Mouse (Mus musculus) left cerebral cortex, adult 2 months (tissue): ENCODE data around the gene Magi1. TPM values are rescaled to one million over a fixed set of nuclear protein-coding genes. Genes with fewer than 3 reads are reported as not detected.

Source experiments
- DNase-seq, 2 experiments: peaks; one replicate each; pipeline ENCODE4 v3.0.0; 2021 to 2022; ENCODE audit warnings: low spot score in 2 of 2, mixed read lengths in 1 of 2; ENCODE audit errors: extremely low spot score in 1 of 2
- H3K27ac ChIP-seq: fragments of 200-600 bp; 2 replicates; pipeline ENCODE4 v1.8.1; 2022
- H3K4me3 ChIP-seq: fragments of 200-600 bp; 2 replicates; pipeline ENCODE4 v1.8.1; 2022
- CTCF ChIP-seq: fragments of 200-600 bp; IDR thresholded peaks from 2 replicates; pipeline ENCODE4 v1.8.1; 2022; ENCODE audit warnings: antibody characterized with exemption, mild to moderate bottlenecking, moderate library complexity
- intact Hi-C: fragments of 180-260 bp; cut with DNase I; formaldehyde crosslinking; loops from one replicate; pipeline ENCODE4 v1.15.1; 2025
- total RNA-seq, 2 experiments: library from RNA; stranded (reverse); gene quantifications; 2 replicates each; pipeline ENCODE4 v1.2.3; 2021

The Magi1 gene
- total RNA-seq, 2 experiments from 2014 or later, result 87.5 to 94.2 TPM

DNA sequence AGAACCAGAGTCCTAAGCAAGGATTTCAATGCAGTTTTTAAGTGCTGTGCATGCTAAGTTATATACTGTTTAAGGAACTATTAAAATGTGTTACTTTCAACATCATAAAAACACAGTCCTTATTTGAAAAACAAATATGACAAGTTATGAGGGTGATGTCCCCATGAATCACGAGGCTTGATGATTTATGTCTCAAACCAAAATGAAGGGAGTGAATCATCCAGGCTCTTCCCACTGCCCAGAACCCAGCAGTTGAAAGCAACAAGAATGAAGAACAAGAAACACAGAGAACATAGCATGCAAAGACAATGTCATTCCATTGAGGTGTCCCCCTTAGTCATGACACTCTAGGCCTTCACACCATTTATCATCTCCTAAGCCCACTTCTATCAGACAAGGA is 85.9 kb downstream of the Magi1 start:
- TF ChIP-seq CTCF, result no peak
- intact Hi-C loops, result no loop called here
- H3K4me3 ChIP-seq, result no peak overlapping the region
- DNase-seq, result no peak
- no peak overlapping the region for H3K27ac ChIP-seq

DNA sequence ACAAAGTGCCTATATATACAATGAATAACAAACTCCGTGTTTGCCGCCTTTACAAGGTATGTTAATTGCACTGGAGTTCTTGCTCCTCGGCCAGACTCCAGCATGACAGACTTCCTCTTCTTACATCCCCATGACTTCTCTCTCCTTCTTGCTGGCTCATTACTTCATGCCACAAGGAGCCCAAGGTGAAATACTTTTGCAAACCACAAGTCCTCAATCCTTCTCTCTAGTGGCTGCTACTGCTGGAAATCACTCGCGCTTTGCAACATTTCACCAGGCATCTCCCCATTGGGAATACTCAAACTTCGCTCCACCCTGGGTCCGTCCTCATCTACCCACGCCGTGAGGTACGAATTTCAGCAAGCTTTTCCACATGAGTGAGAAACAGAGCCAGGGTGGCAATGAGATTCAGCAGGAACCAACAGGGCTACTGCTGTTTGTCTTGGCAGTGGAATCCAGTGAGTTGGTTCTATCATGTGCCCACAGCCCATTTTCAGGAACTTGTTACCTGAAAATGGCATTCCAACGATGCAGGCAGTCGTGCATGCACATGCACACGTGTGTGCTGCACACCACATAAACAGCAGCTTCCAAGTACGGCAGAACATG is 88.3 kb downstream of the Magi1 start:
- Histone ChIP-seq H3K4me3 (no peak overlapping the region), H3K27ac (no peak overlapping the region)
- no peak for DNase-seq
- TF ChIP-seq CTCF, result no peak
- intact Hi-C loops, result no loop called here

DNA sequence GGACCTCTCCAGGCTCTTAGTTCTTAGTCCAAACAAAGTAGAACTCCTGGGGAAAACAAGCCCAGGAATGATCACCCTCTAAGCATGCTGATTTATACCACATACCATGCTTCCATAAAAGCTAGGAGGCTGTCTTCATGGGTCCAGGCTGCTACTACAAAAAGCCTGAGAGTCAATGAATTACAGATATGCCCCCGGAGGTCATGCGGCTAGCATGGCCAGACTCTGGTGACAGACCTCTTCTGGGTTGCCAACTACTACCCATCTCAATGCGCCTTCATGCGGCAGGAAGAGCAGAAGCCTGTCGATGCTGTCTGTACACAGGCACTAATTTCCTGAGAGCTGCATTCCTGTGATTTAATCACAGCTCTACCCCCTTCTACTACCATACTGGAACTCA is 92.9 kb downstream of the Magi1 start:
- intact Hi-C loops, result no loop called here
- TF ChIP-seq CTCF, result no peak
- DNase-seq, result no peak
- Histone ChIP-seq H3K27ac (no peak overlapping the region), H3K4me3 (no peak overlapping the region)

DNA sequence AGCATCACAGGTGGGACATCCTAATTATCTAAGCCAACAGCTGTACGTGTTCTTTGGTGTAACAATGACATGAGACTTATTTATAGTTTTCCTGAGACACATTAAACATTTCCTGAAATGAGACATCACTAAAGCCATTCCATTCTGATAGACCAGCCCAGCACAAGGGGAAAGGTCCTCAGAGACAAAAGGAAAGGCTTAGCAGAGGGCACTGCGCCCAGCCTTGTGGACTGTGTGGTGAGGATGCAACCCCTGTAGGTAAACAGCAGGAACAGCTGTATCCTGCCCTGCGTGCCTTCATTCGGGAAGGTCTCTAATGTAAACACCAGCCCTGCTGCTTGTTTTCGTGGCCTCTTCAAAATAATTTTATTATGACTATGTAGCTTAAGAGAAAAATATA is 94.3 kb downstream of the Magi1 start:
- intact Hi-C loops, result no loop called here
- no peak for TF ChIP-seq CTCF
- no peak for DNase-seq
- Histone ChIP-seq H3K27ac (no peak overlapping the region), H3K4me3 (no peak overlapping the region)

DNA sequence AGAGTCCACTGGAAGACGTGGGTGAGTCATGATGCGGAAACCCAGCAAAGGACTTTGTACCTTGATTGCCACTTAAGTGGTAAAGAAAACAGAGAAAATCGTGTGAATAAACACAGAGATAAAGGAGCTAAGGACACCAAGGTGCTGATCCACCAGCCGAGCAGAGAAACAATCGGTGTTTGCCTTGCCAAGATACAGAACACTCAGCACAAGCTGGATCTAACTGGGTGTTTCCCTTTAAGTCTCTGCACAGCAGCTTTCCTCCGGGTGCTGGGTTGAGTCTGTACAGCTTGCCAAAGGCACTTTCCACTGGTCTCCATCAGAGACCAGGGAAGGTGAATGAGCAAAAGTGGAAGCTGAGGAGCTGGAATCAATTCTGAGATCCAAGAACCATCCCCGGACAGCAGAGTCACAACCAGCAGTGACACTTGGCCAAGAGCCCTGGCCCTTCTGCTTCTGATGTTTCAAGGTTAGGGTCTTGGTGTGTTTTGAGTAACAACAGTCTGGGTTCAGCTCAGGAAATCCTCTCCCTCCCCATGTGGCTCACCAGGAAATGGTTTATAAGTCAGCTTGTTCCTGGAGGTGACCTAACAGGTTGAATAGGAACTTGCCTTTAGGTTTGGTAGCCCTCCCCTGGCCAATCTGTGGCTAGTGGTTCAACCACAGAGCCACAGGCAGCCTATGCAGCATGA is 96.9 kb downstream of the Magi1 start:
- no peak overlapping the region for H3K4me3 ChIP-seq
- no peak overlapping the region for H3K27ac ChIP-seq
- no peak for TF ChIP-seq CTCF
- intact Hi-C loops, result no loop called here
- DNase-seq, result no peak

DNA sequence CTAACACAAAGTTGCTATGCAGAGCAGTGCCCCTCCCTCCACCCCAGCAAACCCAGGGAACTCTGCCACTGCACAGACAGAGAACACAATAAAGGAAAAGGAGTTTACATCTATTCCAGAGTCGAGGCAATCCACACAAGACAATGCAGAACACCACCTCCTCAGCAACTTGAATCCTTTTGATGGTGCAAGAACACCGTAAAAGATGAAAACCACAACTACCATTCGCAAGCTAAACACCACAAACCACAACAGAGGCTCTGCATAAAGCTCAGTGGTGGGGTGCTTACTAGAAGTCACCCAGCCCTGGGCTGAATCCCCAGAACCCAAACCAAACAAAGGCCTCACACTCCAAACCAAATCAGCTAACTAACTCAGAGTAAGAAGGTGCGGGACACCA is 99.4 kb downstream of the Magi1 start:
- intact Hi-C loops, result no loop called here
- DNase-seq, result no peak

DNA sequence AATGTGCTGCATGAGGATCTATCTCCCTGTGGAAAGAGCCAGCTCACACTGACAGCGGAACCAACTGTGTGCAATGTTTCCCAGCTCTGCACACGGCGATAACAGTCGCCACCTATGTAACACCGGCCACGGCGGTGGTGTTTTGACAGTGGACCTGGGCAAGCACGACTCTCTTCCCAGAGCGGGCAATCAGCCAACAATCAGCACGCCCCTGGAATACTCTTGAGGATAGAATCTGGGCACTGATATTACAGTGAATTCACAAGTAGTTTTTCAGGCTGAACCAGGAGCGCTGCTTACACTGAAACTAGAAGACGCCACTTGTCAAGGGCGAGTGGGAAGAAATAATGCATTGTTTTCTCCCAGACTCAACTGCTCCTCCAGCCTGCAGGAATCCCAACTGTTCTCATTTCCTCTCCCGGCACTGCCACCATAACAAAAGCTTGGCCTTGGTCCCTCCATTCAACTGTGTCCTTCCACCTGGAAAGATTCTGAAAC is 100.3 kb downstream of the Magi1 start:
- Histone ChIP-seq H3K27ac (no peak overlapping the region), H3K4me3 (peak overlapping the region; percentile 13; the same call in 1 of the 2 replicates)
- no peak for DNase-seq
- intact Hi-C loops, result no loop called here
- no peak for TF ChIP-seq CTCF

More for the DNA sequence above, 99.4 kb downstream of the Magi1 start:
- Histone ChIP-seq H3K27ac (no peak overlapping the region), H3K4me3 (no peak overlapping the region)
- no peak for TF ChIP-seq CTCF

DNA sequence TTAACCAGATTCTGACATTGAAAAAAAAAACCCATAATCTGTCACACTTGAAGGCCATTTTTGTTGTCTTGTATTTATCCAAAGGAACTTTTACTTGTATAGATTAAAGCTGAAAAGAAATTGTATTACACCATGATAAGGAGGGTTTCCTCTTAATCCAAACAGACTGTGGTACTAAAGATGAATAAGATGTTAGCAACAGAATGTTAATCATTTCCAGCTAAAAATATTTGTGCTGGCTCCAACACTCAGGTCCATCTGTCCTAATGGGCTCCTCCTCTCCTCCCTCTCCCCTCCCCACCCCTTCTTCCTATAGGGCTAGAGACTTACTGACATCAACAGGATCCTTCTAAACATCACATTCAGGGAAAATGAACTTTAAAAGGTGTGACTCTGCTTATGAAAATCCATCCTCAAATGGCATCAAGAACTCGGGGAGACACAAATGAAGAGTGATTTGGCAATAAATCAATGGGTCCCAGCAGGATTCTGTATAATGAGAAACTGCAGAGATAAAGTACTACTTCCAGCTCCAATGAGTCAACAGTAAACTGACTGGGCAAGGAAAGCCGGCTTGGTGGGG is 102.0 kb downstream of the Magi1 start:
- no peak for DNase-seq
- Histone ChIP-seq H3K27ac (no peak overlapping the region), H3K4me3 (no peak overlapping the region)
- intact Hi-C loops, result no loop called here
- TF ChIP-seq CTCF, result no peak

DNA sequence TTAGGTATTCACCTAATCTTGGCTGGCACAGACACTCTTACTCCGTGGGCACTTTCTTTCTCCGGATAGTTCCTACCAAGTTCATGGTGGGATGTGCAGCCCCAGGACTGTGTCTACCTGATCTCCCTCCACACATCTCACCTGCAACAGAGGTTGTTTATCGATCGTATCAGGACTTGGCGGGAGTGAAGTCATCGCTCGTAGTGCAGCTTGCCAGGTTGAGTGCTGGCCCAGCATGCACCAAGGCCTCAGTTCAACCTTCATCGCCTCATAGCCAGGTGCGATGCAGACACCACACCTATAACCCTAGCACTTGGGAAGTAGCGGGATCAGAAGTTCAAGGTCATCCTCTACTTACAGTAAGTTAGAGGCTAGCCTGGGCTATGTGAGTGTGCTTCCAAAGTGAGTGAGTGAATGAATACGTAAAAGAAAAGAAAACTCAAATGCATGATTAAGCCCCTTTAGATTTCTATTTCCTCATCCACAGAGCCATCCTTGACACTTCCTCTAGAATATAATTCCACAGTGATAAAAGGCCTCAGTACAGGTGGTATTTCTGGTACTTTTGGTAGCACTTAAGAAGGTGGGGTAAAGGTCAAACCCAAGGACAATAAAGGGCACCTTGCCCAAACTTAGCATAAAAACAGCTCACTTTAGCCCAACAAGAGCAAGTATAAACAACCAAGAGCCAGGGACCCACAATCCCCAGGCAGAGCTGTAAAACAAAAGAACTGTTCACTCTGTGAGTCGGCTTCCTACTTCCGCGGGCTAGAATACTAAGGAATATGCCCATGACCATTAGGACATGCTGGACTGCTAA is 103.2 kb downstream of the Magi1 start:
- intact Hi-C loops, result no loop called here
- no peak for DNase-seq
- H3K27ac ChIP-seq, result no peak overlapping the region
- TF ChIP-seq CTCF, result no peak
- H3K4me3 ChIP-seq, result no peak overlapping the region

DNA sequence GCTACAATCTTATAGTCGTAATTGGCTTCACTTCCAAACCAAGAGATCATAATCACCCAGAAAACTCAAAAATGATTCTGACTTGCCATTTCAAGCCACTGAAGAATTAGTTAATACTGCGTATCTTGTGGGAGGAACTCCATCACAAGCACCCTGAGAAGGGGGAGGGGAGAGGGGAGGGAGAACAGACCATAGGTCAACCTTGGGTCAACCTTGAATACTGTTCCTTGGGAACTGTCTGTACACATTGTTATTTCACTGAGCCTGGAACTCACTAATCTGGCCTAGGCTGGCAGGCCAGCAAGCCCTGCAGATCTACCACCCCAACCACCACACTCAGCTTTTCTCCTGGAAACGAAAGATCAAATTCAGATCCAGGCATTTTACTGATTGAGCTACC is 106.2 kb downstream of the Magi1 start:
- intact Hi-C loops, result no loop called here
- TF ChIP-seq CTCF, result no peak
- H3K4me3 ChIP-seq, result no peak overlapping the region
- DNase-seq, result no peak
- no peak overlapping the region for H3K27ac ChIP-seq

DNA sequence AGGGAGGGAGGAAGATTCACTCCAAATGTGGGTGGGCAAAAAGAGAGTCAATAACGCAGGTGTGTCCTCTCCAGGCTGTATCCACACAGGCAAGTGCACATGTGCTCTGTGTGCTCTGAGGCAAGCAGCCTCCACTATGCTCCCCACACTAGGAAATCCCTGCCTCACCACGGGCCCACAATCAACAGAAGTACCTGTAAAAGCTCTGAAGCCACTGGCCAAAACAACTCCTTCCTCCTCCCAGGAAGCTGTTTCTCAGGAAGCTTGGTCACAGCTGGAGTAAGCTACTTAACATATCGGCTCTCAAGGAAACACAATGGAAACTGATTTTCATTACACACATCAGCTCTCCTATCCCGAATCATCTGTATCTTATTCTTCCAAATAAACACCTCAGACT is 107.0 kb downstream of the Magi1 start:
- intact Hi-C loops, result no loop called here
- Histone ChIP-seq H3K27ac (no peak overlapping the region), H3K4me3 (no peak overlapping the region)
- DNase-seq, result no peak
- no peak for TF ChIP-seq CTCF

DNA sequence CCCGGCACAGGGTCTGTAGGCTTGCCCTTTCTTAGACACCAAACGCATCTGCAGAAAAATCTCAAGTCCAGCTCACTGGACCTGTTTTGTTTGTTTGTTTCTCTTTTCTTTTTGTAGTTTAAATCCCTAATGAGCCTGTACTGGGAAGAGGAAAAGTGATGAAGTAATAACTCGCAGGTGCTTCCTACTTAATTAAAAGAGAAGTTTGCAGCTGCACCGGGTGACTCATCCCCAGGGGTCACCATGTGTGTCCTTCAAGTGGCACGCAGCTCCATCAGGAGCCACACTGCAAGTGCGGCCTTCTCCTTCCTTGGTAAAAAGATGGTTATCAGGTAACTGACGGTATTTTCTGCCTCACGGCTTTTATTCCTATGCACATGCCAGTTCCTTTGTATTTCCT is 112.5 kb downstream of the Magi1 start:
- Histone ChIP-seq H3K27ac (no peak overlapping the region), H3K4me3 (no peak overlapping the region)
- intact Hi-C loops, result no loop called here
- no peak for TF ChIP-seq CTCF
- no peak for DNase-seq
